Mouse (Mus musculus): ENCODE results near the gene Olfr1246.
"Not testable (repeated sequence)": the region's sequence is repeated elsewhere in the genome, so short reads cannot be mapped to it uniquely, and the experiment has no call there.

Olfr1246 gene

GRCm38 (mm10) chr2:89593057-89593456, at the start of gene Olfr1246:
Olfr1246 (minus strand) TSS chr2:89593157.
- in situ Hi-C loops (cut with MboI, MseI) = loop anchor here (10.0 kb wide), 1 partner anchor 1938 kb away; the partner anchor contains the start of gene Olfr1134

- in situ Hi-C loops (cut with MboI, MseI) = no loop called here
Observed at GRCm38 (mm10) chr2:89634883-89635282, 41.9 kb upstream of the Olfr1246 start, which contains the start of gene Olfr1249. Olfr1249 (minus strand) TSS chr2:89634983.

DNA sequence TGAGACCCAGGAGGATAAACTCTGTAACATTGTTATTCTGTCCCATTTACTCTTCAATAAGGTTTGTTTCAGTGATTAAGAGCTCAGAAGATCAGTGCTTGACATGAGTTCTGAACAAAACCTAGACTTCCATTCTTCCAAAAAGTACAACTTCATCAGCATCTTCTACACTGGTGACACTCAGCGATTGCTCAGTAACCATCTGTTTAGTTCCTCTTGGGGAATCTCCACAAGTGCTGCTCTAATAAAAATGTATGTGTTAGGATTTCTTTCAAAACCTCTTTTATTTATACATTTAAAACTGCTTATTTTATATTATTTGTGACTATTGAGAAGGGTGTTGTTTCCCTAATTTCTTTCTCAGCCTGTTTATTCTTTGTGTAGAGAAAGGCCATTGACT, 25.2 kb upstream of the Olfr1246 start, which contains the start of gene Olfr1248:
TSS of gene Olfr1248 (minus strand) at position 101 of the 400 bp plus-strand sequence.
- in situ Hi-C loops (cut with MboI, MseI) = loop anchor here (10.0 kb wide), 1 partner anchor 363 kb away; the partner anchor contains the start of gene Olfr1228

- in situ Hi-C loops (cut with MboI, MseI) = loop anchor here (10.0 kb wide), 1 partner anchor 359 kb away; the partner anchor contains the start of gene Olfr1228
Observed at GRCm38 (mm10) chr2:89614030-89614429, 21.1 kb upstream of the Olfr1246 start, which contains the start of gene Olfr1247. Olfr1247 (minus strand) TSS chr2:89614130.

- in situ Hi-C loops (cut with MboI, MseI) = no loop called here
Observed at GRCm38 (mm10) chr2:89578347-89578746, 14.6 kb downstream of the Olfr1246 start, which contains the start of gene Olfr1245. Olfr1245 (minus strand) TSS chr2:89578447.

GRCm38 (mm10) chr2:89562706-89563105, 30.3 kb downstream of the Olfr1246 start:
- in situ Hi-C loops (cut with MboI, MseI) = not testable (repeated sequence)

- in situ Hi-C loops (cut with MboI, MseI) = no loop called here
Observed at GRCm38 (mm10) chr2:89544516-89544915, 48.4 kb downstream of the Olfr1246 start.

GRCm38 (mm10) chr2:89539923-89540322, 53.0 kb downstream of the Olfr1246 start:
- in situ Hi-C loops (cut with MboI, MseI) = no loop called here
